Mouse (Mus musculus): ENCODE data around the gene Ranbp17. TPM values are rescaled to one million over a fixed set of nuclear protein-coding genes. Genes with fewer than 3 reads are reported as not detected.

Ranbp17 gene
- polyA plus RNA-seq, 2 experiments = 1.7 to 3.3 TPM

DNA sequence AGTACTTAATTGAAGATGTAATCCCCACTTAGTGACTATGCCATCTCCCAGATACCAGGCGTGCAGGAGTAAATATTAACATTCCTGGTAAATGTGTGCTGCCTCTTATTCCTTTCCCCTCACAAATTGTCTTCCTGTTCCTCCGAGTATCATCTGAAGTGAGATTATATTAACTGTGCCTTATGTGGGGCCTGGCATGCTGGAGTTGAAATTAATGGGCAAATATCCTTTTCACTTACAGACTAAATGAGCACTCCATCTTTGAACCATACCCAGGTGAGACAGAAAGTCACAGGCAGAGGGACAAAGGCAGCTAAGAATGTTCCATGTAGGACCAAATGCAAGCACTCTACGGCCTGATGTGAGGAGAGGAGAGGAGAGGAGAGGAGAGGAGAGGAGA, 337.8 kb downstream of the Ranbp17 start:
- DNase-seq (ENCODE audit: low read depth in 3 of 3, low spot score in 3 of 3) (no peak), ATAC-seq (ENCODE audit: insufficient read depth) (no peak)

GRCm38 (mm10) chr11:33170489-33170888, 343.1 kb downstream of the Ranbp17 start:
- TF ChIP-seq EP300 (IDR thresholded peaks at IDR 0.05; ENCODE audit: low read depth) (no peak), CTCF (IDR thresholded peaks at IDR 0.05; ENCODE audit: low read depth) (peak; percentile 72)
- 8% methylated on average over 9 of the region's 9 CpGs for WGBS (ENCODE audit: insufficient replicate concordance)
- ATAC-seq (ENCODE audit: insufficient read depth) = no peak

More for the DNA sequence above, 337.8 kb downstream of the Ranbp17 start:
- TF ChIP-seq CTCF (IDR thresholded peaks at IDR 0.05; ENCODE audit: low read depth) (no peak), EP300 (IDR thresholded peaks at IDR 0.05; ENCODE audit: low read depth) (no peak)
- Histone ChIP-seq H3K27ac (no peak overlapping the region), H3K9me3 (ENCODE audit: control insufficient read depth, low read length) (no peaks in the 10 kb centered on the region), H3K4me3 (ENCODE audit: insufficient read depth in 1 of 2, low read depth in 2 of 2, low read length in 2 of 2) (no peak overlapping the region), H3K36me3 (replicated peaks; ENCODE audit: control insufficient read depth, insufficient read depth, low read depth) (no peaks in the 10 kb centered on the region), H3K27me3 (ENCODE audit: control insufficient read depth, insufficient read depth, low read length) (peaks cover 9% of the 10 kb centered on the region), H3K4me1 (replicated peaks; ENCODE audit: control insufficient read depth in 2 of 2, insufficient read depth in 2 of 2, low read length in 1 of 2) (no peaks in the 10 kb centered on the region), H3K4me2 (ENCODE audit: low read depth) (no peak overlapping the region), H3K9ac (replicated peaks) (no peak overlapping the region)
- WGBS (ENCODE audit: insufficient replicate concordance) = 57% methylated on average over 3 of the region's 3 CpGs

DNA sequence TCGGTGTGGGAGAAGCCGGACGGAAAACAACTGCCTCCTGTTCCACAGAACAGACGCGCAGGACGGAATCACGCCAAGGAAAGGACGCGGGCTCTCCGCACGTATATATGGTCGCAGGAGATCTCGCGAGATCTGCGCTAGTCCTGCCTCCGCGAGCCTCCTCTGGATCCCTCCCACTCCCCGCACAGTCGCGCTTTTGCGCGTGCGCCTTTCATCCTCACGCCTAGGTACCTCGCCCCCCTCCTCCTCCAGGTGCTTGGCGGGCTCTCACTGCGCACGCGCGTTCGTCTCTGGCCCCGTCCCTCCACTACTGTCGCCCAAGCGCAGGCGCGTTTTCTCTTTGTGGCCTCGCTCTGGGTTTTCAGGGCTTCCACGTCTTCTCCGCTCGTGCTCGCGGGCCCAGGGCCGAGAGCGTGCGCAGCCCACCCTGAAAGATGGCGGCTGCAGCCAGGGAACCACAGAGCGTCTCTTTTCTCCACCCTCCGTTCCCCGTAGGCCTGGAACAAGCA, 350.5 kb downstream of the Ranbp17 start, which contains the start of gene Npm1:
Gene Npm1, minus strand, starts transcription at position 209 of the 509 bp plus-strand sequence.
- H3K4me3 ChIP-seq (ENCODE audit: insufficient read depth in 1 of 2, low read depth in 2 of 2, low read length in 2 of 2) = peak within 1 kb of the TSS; percentile 76 to 80
- no peaks in the 10 kb centered on the region for H3K9me3 ChIP-seq (ENCODE audit: control insufficient read depth, low read length)
- peaks cover 2% of the 10 kb centered on the region; the same call in 1 of the 2 replicates for H3K27me3 ChIP-seq (ENCODE audit: control insufficient read depth, insufficient read depth, low read length)
- peak; percentile 96 to 97 (median 97) for DNase-seq (ENCODE audit: low read depth in 3 of 3, low spot score in 3 of 3)
- WGBS (ENCODE audit: insufficient replicate concordance) = 2% methylated on average over 49 of the region's 49 CpGs
- H3K9ac ChIP-seq (replicated peaks) = peak within 1 kb of the TSS; percentile 89
- H3K36me3 ChIP-seq (replicated peaks; ENCODE audit: control insufficient read depth, insufficient read depth, low read depth) = peaks cover 32% of the 10 kb centered on the region
- peak within 1 kb of the TSS; percentile 95 for H3K4me2 ChIP-seq (ENCODE audit: low read depth)
- TF ChIP-seq EP300 (IDR thresholded peaks at IDR 0.05; ENCODE audit: low read depth) = peak; percentile 60
- no peak for TF ChIP-seq CTCF (IDR thresholded peaks at IDR 0.05; ENCODE audit: low read depth)
- peak; percentile 94 for ATAC-seq (ENCODE audit: insufficient read depth)
- H3K27ac ChIP-seq = peak within 1 kb of the TSS; percentile 81
- H3K4me1 ChIP-seq (replicated peaks; ENCODE audit: control insufficient read depth in 2 of 2, insufficient read depth in 2 of 2, low read length in 1 of 2) = peaks cover 6 to 7% of the 10 kb centered on the region in 2 experiments

More at GRCm38 (mm10) chr11:33170489-33170888, 343.1 kb downstream of the Ranbp17 start:
- DNase-seq (ENCODE audit: low read depth in 3 of 3, low spot score in 3 of 3) = peak in 1 of 3 experiments; percentile 19
- H3K9me3 ChIP-seq (ENCODE audit: control insufficient read depth, low read length) = no peaks in the 10 kb centered on the region
- no peak overlapping the region for H3K9ac ChIP-seq (replicated peaks)
- H3K4me3 ChIP-seq (ENCODE audit: insufficient read depth in 1 of 2, low read depth in 2 of 2, low read length in 2 of 2) = no peak overlapping the region
- no peaks in the 10 kb centered on the region for H3K36me3 ChIP-seq (replicated peaks; ENCODE audit: control insufficient read depth, insufficient read depth, low read depth)
- no peak overlapping the region for H3K4me2 ChIP-seq (ENCODE audit: low read depth)
- H3K4me1 ChIP-seq (replicated peaks; ENCODE audit: control insufficient read depth in 2 of 2, insufficient read depth in 2 of 2, low read length in 1 of 2) = no peaks in the 10 kb centered on the region
- no peak overlapping the region for H3K27ac ChIP-seq
- peaks cover 4% of the 10 kb centered on the region for H3K27me3 ChIP-seq (ENCODE audit: control insufficient read depth, insufficient read depth, low read length)

- DNase-seq (ENCODE audit: low read depth in 3 of 3, low spot score in 3 of 3) (peak; percentile 35 to 42 (median 40)), ATAC-seq (ENCODE audit: insufficient read depth) (peak; percentile 48)
- Histone ChIP-seq H3K27me3 (ENCODE audit: control insufficient read depth, insufficient read depth, low read length) (no peaks in the 10 kb centered on the region), H3K4me1 (replicated peaks; ENCODE audit: control insufficient read depth in 2 of 2, insufficient read depth in 2 of 2, low read length in 1 of 2) (peaks cover 6 to 7% of the 10 kb centered on the region in 2 experiments), H3K27ac (peak overlapping the region; percentile 51), H3K9ac (replicated peaks) (peak overlapping the region; percentile 89), H3K4me2 (ENCODE audit: low read depth) (peak overlapping the region; percentile 95), H3K36me3 (replicated peaks; ENCODE audit: control insufficient read depth, insufficient read depth, low read depth) (peaks cover 39% of the 10 kb centered on the region), H3K4me3 (ENCODE audit: insufficient read depth in 1 of 2, low read depth in 2 of 2, low read length in 2 of 2) (peak overlapping the region; percentile 76 to 80), H3K9me3 (ENCODE audit: control insufficient read depth, low read length) (no peaks in the 10 kb centered on the region)
- 3% methylated on average over 51 of the region's 53 CpGs for WGBS (ENCODE audit: insufficient replicate concordance)
- no peak; the same call in 1 of the 2 replicates for TF ChIP-seq CTCF (IDR thresholded peaks at IDR 0.05; ENCODE audit: low read depth)
- no peak for TF ChIP-seq EP300 (IDR thresholded peaks at IDR 0.05; ENCODE audit: low read depth)
These were observed 351.1 kb downstream of the Ranbp17 start for GRCm38 (mm10) chr11:33162211-33162997.

Other genes with a start within 250 kb of the Ranbp17 start
- gene Gm12117, start 237.0 kb downstream of the Ranbp17 start, polyA plus RNA-seq (2012; rRNA removed) = not detected in 2 replicates
- not detected in 2 replicates for gene Gm12117, start 237.0 kb downstream of the Ranbp17 start, polyA plus RNA-seq (2014; fragmentation: Nextera tagmentation; extraction: Ambion mirVana)
- gene Gabrp, start 65.2 kb upstream of the Ranbp17 start, polyA plus RNA-seq (2012; rRNA removed) = 0.05 and 0.09 TPM in 2 replicates
- not detected in 2 replicates for gene Gabrp, start 65.2 kb upstream of the Ranbp17 start, polyA plus RNA-seq (2014; fragmentation: Nextera tagmentation; extraction: Ambion mirVana)
- not detected in 2 replicates for gene D130052B06Rik, start 85.6 kb upstream of the Ranbp17 start, polyA plus RNA-seq (2012; rRNA removed)
- not detected in 2 replicates for gene D130052B06Rik, start 85.6 kb upstream of the Ranbp17 start, polyA plus RNA-seq (2014; fragmentation: Nextera tagmentation; extraction: Ambion mirVana)